Mouse (Mus musculus) left cerebral cortex, adult 18-20 months (tissue): ENCODE measurements around the gene Olfr316. TPM values are rescaled to one million over a fixed set of nuclear protein-coding genes. Genes with fewer than 3 reads are reported as not detected.

Experiments
- DNase-seq, 2 experiments: peaks; one replicate each; pipeline ENCODE4 v3.0.0; 2021 to 2022; ENCODE audit warnings: low spot score in 2 of 2, mixed read lengths in 1 of 2
- total RNA-seq, 2 experiments: library from RNA; stranded (reverse); gene quantifications; 2 replicates each; pipeline ENCODE4 v1.2.3; 2021

Olfr316 gene
- total RNA-seq, 2 experiments from 2014 or later, result 2.1 to 2.9 TPM

- DNase-seq, result no peak
Observed at GRCm38 (mm10) chr11:58803871-58804270, 51.3 kb downstream of the Olfr316 start.

GRCm38 (mm10) chr11:58804393-58804792 lies 51.9 kb downstream of the Olfr316 start:
- no peak for DNase-seq

Other genes with a start within 250 kb of the Olfr316 start
- not detected for gene Olfr330, start 217.9 kb upstream of the Olfr316 start, total RNA-seq
- gene Olfr329-ps, start 206.3 kb upstream of the Olfr316 start, total RNA-seq, result not detected
- gene Olfr328, start 197.1 kb upstream of the Olfr316 start, total RNA-seq, result not detected
- not detected for gene Olfr224, start 182.2 kb upstream of the Olfr316 start, total RNA-seq
- gene Olfr325, start 175.0 kb upstream of the Olfr316 start, total RNA-seq, result not detected
- gene Olfr324, start 157.6 kb upstream of the Olfr316 start, total RNA-seq, result not detected
- not detected for gene 2210407C18Rik, start 136.7 kb upstream of the Olfr316 start, total RNA-seq
- gene Olfr323, start 122.2 kb upstream of the Olfr316 start, total RNA-seq, result not detected
- gene Trim58, start 112.3 kb upstream of the Olfr316 start, total RNA-seq, result under 1 TPM in 1 of 2 experiments, not detected in 1; 0.21 TPM
- not detected for gene Olfr322, start 94.0 kb upstream of the Olfr316 start, total RNA-seq
- not detected for gene Olfr320, start 71.6 kb upstream of the Olfr316 start, total RNA-seq
- gene Olfr319, start 53.6 kb upstream of the Olfr316 start, total RNA-seq, result not detected
- not detected for gene Olfr318, start 28.7 kb upstream of the Olfr316 start, total RNA-seq
- under 1 TPM in 1 of 2 experiments, not detected in 1; 0.26 TPM for gene Olfr317, start 13.5 kb upstream of the Olfr316 start, total RNA-seq
- gene Olfr315, start 20.5 kb downstream of the Olfr316 start, total RNA-seq, result not detected
- not detected for gene Olfr314, start 30.2 kb downstream of the Olfr316 start, total RNA-seq
- 1 to 10 TPM; 1.8 to 2.2 TPM for gene Fam183b, start 49.2 kb downstream of the Olfr316 start, total RNA-seq
- not detected for gene Olfr313, start 62.3 kb downstream of the Olfr316 start, total RNA-seq
- gene Olfr312, start 76.5 kb downstream of the Olfr316 start, total RNA-seq, result not detected
- gene Olfr311, start 86.5 kb downstream of the Olfr316 start, total RNA-seq, result under 1 TPM in 1 of 2 experiments, not detected in 1; 0.21 TPM
- gene Gm12258, start 94.4 kb downstream of the Olfr316 start, total RNA-seq, result 10 to 100 TPM; 17.1 to 19.2 TPM
- gene 2810021J22Rik, start 114.5 kb downstream of the Olfr316 start, total RNA-seq, result 10 to 100 TPM in 1 of 2 experiments, 1 to 10 TPM in 1; 9.5 to 11.6 TPM
- gene Zfp39, start 151.5 kb downstream of the Olfr316 start, total RNA-seq, result 1 to 10 TPM; 8.9 to 9.7 TPM
- not detected for gene Btnl10, start 165.2 kb downstream of the Olfr316 start, total RNA-seq
- gene Rnf187, start 186.2 kb downstream of the Olfr316 start, total RNA-seq, result 100 to 1,000 TPM; 485 to 490 TPM
- gene Hist3h2ba, start 196.2 kb downstream of the Olfr316 start, total RNA-seq, result 100 to 1,000 TPM in 1 of 2 experiments, 10 to 100 TPM in 1; 99.3 to 112 TPM
- gene Hist3h2a, start 202.0 kb downstream of the Olfr316 start, total RNA-seq, result 10 to 100 TPM; 62.8 to 63.7 TPM
- 1 to 10 TPM; 4.0 to 5.0 TPM for gene Trim17, start 202.0 kb downstream of the Olfr316 start, total RNA-seq
- 10 to 100 TPM; 22.5 to 25.4 TPM for gene Trim11, start 225.4 kb downstream of the Olfr316 start, total RNA-seq